Comparison of ENCODE assay signal across 8 mouse cellular contexts in the genomic region with DNA sequence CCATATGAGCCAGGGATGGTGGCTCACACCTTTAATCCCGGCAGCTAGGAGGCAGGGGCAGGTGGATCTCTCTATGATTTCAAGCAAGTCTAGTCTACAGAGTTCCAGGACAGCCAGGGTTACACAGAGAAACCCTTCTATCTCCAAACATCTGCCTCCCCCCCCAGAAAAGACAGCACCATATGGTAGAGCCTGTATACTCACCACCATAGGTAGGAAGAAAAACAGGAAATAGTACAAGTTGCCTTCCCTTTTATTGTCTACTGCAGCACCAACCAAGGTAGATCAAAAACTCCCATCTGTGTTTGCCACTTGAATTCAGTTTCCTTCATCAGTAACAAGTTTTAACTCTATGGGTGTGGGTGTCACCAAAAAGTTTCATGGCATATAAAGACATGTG. TPM values are rescaled to one million over a fixed set of nuclear protein-coding genes. Genes with fewer than 3 reads are reported as not detected.
DNase-seq lines count a peak whose midpoint lies in the region; ATAC-seq and TF ChIP-seq lines count a peak whose summit lies in the region.

No protein-coding gene starts in this region.

- H3K27ac ChIP-seq in neural tube, embryonic 11.5 days (ENCODE audit: low read depth, low read length), result no peak overlapping the region
- H3K27ac ChIP-seq in forebrain, embryonic 11.5 days (ENCODE audit: low read depth, low read length), result no peak overlapping the region
- no peak overlapping the region for H3K27ac ChIP-seq in limb, embryonic 13.5 days
- H3K27ac ChIP-seq in stomach, embryonic 16.5 days (ENCODE audit: low read length), result no peak overlapping the region
- H3K27ac ChIP-seq in cerebellum, adult 2 months (ENCODE audit: insufficient read depth, low read length), result no peak overlapping the region

- H3K4me2 ChIP-seq in neural tube, embryonic 11.5 days (ENCODE audit: low read depth), result peak overlapping the region; percentile 81
- H3K4me2 ChIP-seq in forebrain, embryonic 11.5 days (ENCODE audit: low read depth, low read length, severe bottlenecking), result peak overlapping the region; percentile 86
- peak overlapping the region; percentile 90 for H3K4me2 ChIP-seq in limb, embryonic 13.5 days (replicated peaks)
- peak overlapping the region; percentile 73 for H3K4me2 ChIP-seq in stomach, embryonic 16.5 days (ENCODE audit: low read depth, low read length)

- TF ChIP-seq CTCF in cerebellum, adult 2 months (IDR thresholded peaks at IDR 0.05; ENCODE audit: borderline replicate concordance, insufficient read depth, low read depth, low read length), result no peak
- TF ChIP-seq CTCF in lung, adult 2 months (IDR thresholded peaks at IDR 0.05; ENCODE audit: insufficient read depth, low read length), result no peak

- H3K36me3 ChIP-seq in neural tube, embryonic 11.5 days (ENCODE audit: control insufficient read depth, insufficient read depth, low read length), result peaks cover 13% of the 10 kb centered on the region
- H3K36me3 ChIP-seq in forebrain, embryonic 11.5 days (ENCODE audit: control insufficient read depth, insufficient read depth, low read length), result peaks cover 11% of the 10 kb centered on the region; the same call in 1 of the 2 replicates
- peaks cover 44% of the 10 kb centered on the region for H3K36me3 ChIP-seq in limb, embryonic 13.5 days
- H3K36me3 ChIP-seq in stomach, embryonic 16.5 days (ENCODE audit: control insufficient read depth, insufficient read depth, low read length), result peaks cover 28% of the 10 kb centered on the region

- no peak overlapping the region for H3K9ac ChIP-seq in neural tube, embryonic 11.5 days (ENCODE audit: low read length)
- peak overlapping the region; percentile 87 for H3K9ac ChIP-seq in forebrain, embryonic 11.5 days (ENCODE audit: low read length)
- H3K9ac ChIP-seq in limb, embryonic 13.5 days, result peak overlapping the region; percentile 84
- H3K9ac ChIP-seq in stomach, embryonic 16.5 days (ENCODE audit: low read length), result peak overlapping the region; percentile 89

- DNase-seq in neural tube, embryonic 11.5 days (ENCODE audit: low spot score), result no peak
- DNase-seq in neural tube, embryonic 10.5 days (ENCODE audit: extremely low spot score, low spot score), result no peak
- no peak for DNase-seq in forebrain, embryonic 11.5 days (ENCODE audit: low spot score)
- no peak for DNase-seq in cerebellum, adult 2 months
- DNase-seq in lung, adult 2 months, result no peak
- no peak for DNase-seq in yolk sac, embryonic 10.5 days (ENCODE audit: low spot score)

- TF ChIP-seq POLR2A in cerebellum, adult 2 months (IDR thresholded peaks at IDR 0.05; ENCODE audit: borderline replicate concordance, insufficient read depth, low read length), result no peak
- no peak for TF ChIP-seq POLR2A in lung, adult 2 months (IDR thresholded peaks at IDR 0.05; ENCODE audit: borderline replicate concordance, extremely low read depth, low read depth, low read length)

- 96% methylated on average over 1 of the region's 1 CpGs for WGBS in neural tube, embryonic 11.5 days
- 77% methylated on average over 1 of the region's 1 CpGs for WGBS in forebrain, embryonic 11.5 days
- 87% methylated on average over 1 of the region's 1 CpGs for WGBS in limb, embryonic 13.5 days
- 85% methylated on average over 1 of the region's 1 CpGs for WGBS in stomach, embryonic 16.5 days
- WGBS in cerebellum, adult 2 months, result 84% methylated on average over 1 of the region's 1 CpGs
- 70% methylated on average over 1 of the region's 1 CpGs for WGBS in lung, adult 2 months

- no peak overlapping the region; the same call in 1 of the 2 replicates for H3K4me3 ChIP-seq in neural tube, embryonic 11.5 days (ENCODE audit: low read depth, low read length)
- H3K4me3 ChIP-seq in forebrain, embryonic 11.5 days (ENCODE audit: low read depth, low read length), result peak overlapping the region; percentile 78
- H3K4me3 ChIP-seq in limb, embryonic 13.5 days, result peak overlapping the region; percentile 82
- peak overlapping the region; percentile 91; the same call in 1 of the 2 replicates for H3K4me3 ChIP-seq in stomach, embryonic 16.5 days (replicated peaks; ENCODE audit: low read length)
- no peak overlapping the region for H3K4me3 ChIP-seq in cerebellum, adult 2 months (replicated peaks; ENCODE audit: insufficient read depth, low read depth, low read length)
- H3K4me3 ChIP-seq in lung, adult 2 months (replicated peaks; ENCODE audit: extremely low read depth, low read depth, low read length), result no peak overlapping the region

- no peaks in the 10 kb centered on the region for H3K27me3 ChIP-seq in neural tube, embryonic 11.5 days (ENCODE audit: control insufficient read depth, insufficient read depth, low read length)
- H3K27me3 ChIP-seq in forebrain, embryonic 11.5 days (ENCODE audit: control insufficient read depth, insufficient read depth, low read length), result no peaks in the 10 kb centered on the region
- no peaks in the 10 kb centered on the region for H3K27me3 ChIP-seq in limb, embryonic 13.5 days
- no peaks in the 10 kb centered on the region for H3K27me3 ChIP-seq in stomach, embryonic 16.5 days (ENCODE audit: control insufficient read depth, insufficient read depth, low read length)
- no peaks in the 10 kb centered on the region for H3K27me3 ChIP-seq in cerebellum, adult 2 months (ENCODE audit: control insufficient read depth, insufficient read depth, low read length)

- ATAC-seq in neural tube, embryonic 11.5 days (ENCODE audit: insufficient read depth, low FRiP score, low TSS enrichment), result no peak
- no peak for ATAC-seq in forebrain, embryonic 11.5 days (replicated peaks; ENCODE audit: low FRiP score)
- no peak for ATAC-seq in limb, embryonic 13.5 days (ENCODE audit: low FRiP score, low read depth)
- no peak for ATAC-seq in stomach, embryonic 16.5 days (ENCODE audit: insufficient read depth, low FRiP score)

- peaks cover 3% of the 10 kb centered on the region; the same call in 1 of the 2 replicates for H3K4me1 ChIP-seq in neural tube, embryonic 11.5 days (ENCODE audit: control insufficient read depth, insufficient read depth, low read length)
- H3K4me1 ChIP-seq in forebrain, embryonic 11.5 days (replicated peaks; ENCODE audit: control insufficient read depth, insufficient read depth, low read length), result peaks cover 5% of the 10 kb centered on the region
- peaks cover 19% of the 10 kb centered on the region for H3K4me1 ChIP-seq in limb, embryonic 13.5 days
- peaks cover 9% of the 10 kb centered on the region for H3K4me1 ChIP-seq in stomach, embryonic 16.5 days (ENCODE audit: control insufficient read depth, insufficient read depth, low read length)
- no peaks in the 10 kb centered on the region for H3K4me1 ChIP-seq in cerebellum, adult 2 months (ENCODE audit: control insufficient read depth, insufficient read depth, low read length)
- H3K4me1 ChIP-seq in lung, adult 2 months (ENCODE audit: control insufficient read depth, insufficient read depth, low read length), result peaks cover 8% of the 10 kb centered on the region; the same call in 1 of the 2 replicates

- no peaks in the 10 kb centered on the region for H3K9me3 ChIP-seq in neural tube, embryonic 11.5 days (ENCODE audit: control insufficient read depth, low read length)
- no peaks in the 10 kb centered on the region for H3K9me3 ChIP-seq in forebrain, embryonic 11.5 days (ENCODE audit: control insufficient read depth, low read length)
- no peaks in the 10 kb centered on the region for H3K9me3 ChIP-seq in limb, embryonic 13.5 days
- H3K9me3 ChIP-seq in stomach, embryonic 16.5 days (replicated peaks; ENCODE audit: control insufficient read depth, low read length), result no peaks in the 10 kb centered on the region

RNA-seq across cellular contexts. Expression of gene Abcf2, which starts 1.3 kb away (rescaled TPM):
- polyA plus RNA-seq in neural tube, embryonic 11.5 days (2014; fragmentation: Nextera tagmentation; extraction: Ambion mirVana), result 136 and 147 TPM in 2 replicates
- polyA plus RNA-seq in forebrain, embryonic 11.5 days (2014; fragmentation: Nextera tagmentation; extraction: Ambion mirVana), result 153 and 165 TPM in 2 replicates
- polyA plus RNA-seq in limb, embryonic 13.5 days (2015; fragmentation: Nextera tagmentation; extraction: Ambion mirVana), result 120 and 128 TPM in 2 replicates
- 81.7 and 81.9 TPM in 2 replicates for polyA plus RNA-seq in stomach, embryonic 16.5 days (2015; fragmentation: Nextera tagmentation; extraction: Ambion mirVana)
- 101 TPM in 2 replicates for polyA plus RNA-seq in cerebellum, adult 2 months (2012; rRNA removed)
- 43.6 and 48.7 TPM in 2 replicates for polyA plus RNA-seq in lung, adult 2 months (2012; rRNA removed)

RNA-seq across cellular contexts. Expression of gene Chpf2, which starts 10.6 kb away (rescaled TPM):
- 10.3 and 13.0 TPM in 2 replicates for polyA plus RNA-seq in neural tube, embryonic 11.5 days (2014; fragmentation: Nextera tagmentation; extraction: Ambion mirVana)
- 11.4 and 11.5 TPM in 2 replicates for polyA plus RNA-seq in forebrain, embryonic 11.5 days (2014; fragmentation: Nextera tagmentation; extraction: Ambion mirVana)
- 31.6 and 33.3 TPM in 2 replicates for polyA plus RNA-seq in limb, embryonic 13.5 days (2015; fragmentation: Nextera tagmentation; extraction: Ambion mirVana)
- 21.8 and 23.9 TPM in 2 replicates for polyA plus RNA-seq in stomach, embryonic 16.5 days (2015; fragmentation: Nextera tagmentation; extraction: Ambion mirVana)
- polyA plus RNA-seq in cerebellum, adult 2 months (2012; rRNA removed), result 46.3 and 48.9 TPM in 2 replicates
- 39.3 and 47.2 TPM in 2 replicates for polyA plus RNA-seq in lung, adult 2 months (2012; rRNA removed)

RNA-seq across cellular contexts. Expression of gene 4931409K22Rik, which starts 19.3 kb away (rescaled TPM):
- not detected in 2 replicates for polyA plus RNA-seq in neural tube, embryonic 11.5 days (2014; fragmentation: Nextera tagmentation; extraction: Ambion mirVana)
- polyA plus RNA-seq in forebrain, embryonic 11.5 days (2014; fragmentation: Nextera tagmentation; extraction: Ambion mirVana), result 0.20 TPM in 1 of 2 replicates, not detected in the other
- 0.17 and 0.49 TPM in 2 replicates for polyA plus RNA-seq in limb, embryonic 13.5 days (2015; fragmentation: Nextera tagmentation; extraction: Ambion mirVana)
- polyA plus RNA-seq in stomach, embryonic 16.5 days (2015; fragmentation: Nextera tagmentation; extraction: Ambion mirVana), result 0.13 TPM in 1 of 2 replicates, not detected in the other
- not detected in 2 replicates for polyA plus RNA-seq in cerebellum, adult 2 months (2012; rRNA removed)
- polyA plus RNA-seq in lung, adult 2 months (2012; rRNA removed), result not detected in 2 replicates

RNA-seq across cellular contexts. Expression of gene Asb10, which starts 35.2 kb away (rescaled TPM):
- 0.38 TPM in 1 of 2 replicates, not detected in the other for polyA plus RNA-seq in neural tube, embryonic 11.5 days (2014; fragmentation: Nextera tagmentation; extraction: Ambion mirVana)
- polyA plus RNA-seq in forebrain, embryonic 11.5 days (2014; fragmentation: Nextera tagmentation; extraction: Ambion mirVana), result 0.11 TPM in 1 of 2 replicates, not detected in the other
- 1.6 and 2.2 TPM in 2 replicates for polyA plus RNA-seq in limb, embryonic 13.5 days (2015; fragmentation: Nextera tagmentation; extraction: Ambion mirVana)
- polyA plus RNA-seq in stomach, embryonic 16.5 days (2015; fragmentation: Nextera tagmentation; extraction: Ambion mirVana), result 0.24 and 0.58 TPM in 2 replicates
- 0.18 and 0.21 TPM in 2 replicates for polyA plus RNA-seq in cerebellum, adult 2 months (2012; rRNA removed)
- 2.2 and 4.9 TPM in 2 replicates for polyA plus RNA-seq in lung, adult 2 months (2012; rRNA removed)

RNA-seq across cellular contexts. Expression of gene Smarcd3, which starts 48.3 kb away (rescaled TPM):
- 43.7 and 49.3 TPM in 2 replicates for polyA plus RNA-seq in neural tube, embryonic 11.5 days (2014; fragmentation: Nextera tagmentation; extraction: Ambion mirVana)
- polyA plus RNA-seq in forebrain, embryonic 11.5 days (2014; fragmentation: Nextera tagmentation; extraction: Ambion mirVana), result 76.0 and 93.8 TPM in 2 replicates
- polyA plus RNA-seq in limb, embryonic 13.5 days (2015; fragmentation: Nextera tagmentation; extraction: Ambion mirVana), result 51.2 and 51.3 TPM in 2 replicates
- polyA plus RNA-seq in stomach, embryonic 16.5 days (2015; fragmentation: Nextera tagmentation; extraction: Ambion mirVana), result 13.1 and 17.1 TPM in 2 replicates
- 89.9 and 102 TPM in 2 replicates for polyA plus RNA-seq in cerebellum, adult 2 months (2012; rRNA removed)
- polyA plus RNA-seq in lung, adult 2 months (2012; rRNA removed), result 21.3 and 22.2 TPM in 2 replicates

Comparison
In these comparisons a context has a peak if more than half of its experiments do, and no peak if none do; other contexts are left out.
1. H3K4me3 ChIP-seq: peak in forebrain, embryonic 11.5 days (single experiment), limb, embryonic 13.5 days (single experiment) and stomach, embryonic 16.5 days (single experiment); none in neural tube, embryonic 11.5 days (single experiment), cerebellum, adult 2 months (single experiment) and lung, adult 2 months (single experiment).
2. Peak in every context shown above with its lines, with median percentiles within 50 percentile points of each other: H3K4me2 ChIP-seq.